Mouse (Mus musculus) right cerebral cortex, postnatal 36 days (tissue): ENCODE results near the gene Wdr11.
A peak's percentile ranks its signal among the peaks of the same experiment; 100 is the strongest.

ENCODE experiments used
- DNase-seq, 2 experiments: peaks; one replicate each; pipeline ENCODE4 v3.0.0; 2022; ENCODE audit warnings: low spot score in 2 of 2, mixed read lengths in 1 of 2

Wdr11 gene

GRCm38 (mm10) chr7:129652901-129653460 is 61.3 kb downstream of the Wdr11 start:
- DNase-seq, result peak in 1 of 2 experiments; percentile 50

GRCm38 (mm10) chr7:129653791-129654271 is 62.2 kb downstream of the Wdr11 start:
- DNase-seq, result peak; percentile 45 to 66

- DNase-seq, result no peak
These were observed 63.3 kb downstream of the Wdr11 start for GRCm38 (mm10) chr7:129654923-129655322.

GRCm38 (mm10) chr7:129655604-129656226 is 64.1 kb downstream of the Wdr11 start:
- DNase-seq, result no peak

DNA sequence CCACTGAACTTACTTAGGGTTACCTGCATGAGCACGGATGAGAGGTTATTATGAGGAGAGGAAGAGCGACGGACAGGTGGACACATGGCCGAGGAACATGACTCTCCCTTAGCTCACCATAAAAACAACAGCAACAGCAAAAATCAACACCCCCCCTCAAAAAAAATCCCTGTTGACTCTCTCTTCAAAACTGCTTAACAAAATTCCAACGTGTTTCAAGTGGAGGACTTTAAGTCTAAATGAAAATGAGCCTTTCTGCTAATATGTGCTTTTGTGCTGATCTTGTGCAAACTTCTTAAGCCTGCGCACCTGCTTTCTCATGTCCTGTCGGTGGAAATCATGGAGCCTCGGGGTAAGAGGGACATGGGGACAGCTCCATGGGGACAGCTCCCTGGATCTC is 66.2 kb downstream of the Wdr11 start:
- no peak for DNase-seq

DNA sequence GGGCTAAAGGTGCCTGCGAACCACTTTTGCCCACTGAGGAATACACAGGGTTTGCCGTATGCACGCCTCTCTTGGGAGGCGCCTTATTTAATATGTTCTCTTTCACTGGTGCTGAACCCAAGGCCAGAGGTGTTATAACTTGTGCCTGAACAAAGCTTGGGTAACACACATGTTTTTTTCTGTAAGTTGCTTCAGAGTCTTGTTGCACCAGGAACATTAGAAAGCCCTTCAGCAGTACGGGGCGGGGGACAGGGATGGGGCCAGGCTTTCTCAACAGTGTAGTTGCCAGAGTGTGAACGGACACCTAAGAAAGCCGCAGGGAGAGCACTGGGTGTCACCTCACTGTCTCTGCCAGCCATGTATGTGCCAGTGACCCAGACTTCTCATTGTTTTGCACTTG is 68.1 kb downstream of the Wdr11 start:
- DNase-seq, result no peak

DNA sequence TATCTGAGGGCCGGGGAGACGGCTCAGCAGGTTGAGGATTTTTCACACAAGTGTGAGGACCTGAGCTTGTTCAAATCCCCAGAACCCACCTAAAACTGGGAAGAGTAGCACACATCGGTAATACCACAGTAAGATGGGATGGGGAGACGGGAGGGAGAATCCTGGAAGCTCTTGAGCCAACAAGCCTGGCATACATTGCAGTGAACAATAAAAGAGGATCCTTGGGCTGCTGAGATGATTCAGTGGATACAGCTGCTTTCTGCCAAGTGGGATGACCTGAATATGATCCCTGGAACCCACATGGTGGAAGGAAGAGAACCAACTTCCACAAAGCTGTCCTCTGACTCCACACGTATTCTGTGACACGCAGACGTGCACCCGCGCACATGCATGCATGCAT is 68.9 kb downstream of the Wdr11 start:
- DNase-seq, result no peak

GRCm38 (mm10) chr7:129662051-129662789 is 70.6 kb downstream of the Wdr11 start:
- no peak for DNase-seq

GRCm38 (mm10) chr7:129663781-129664505 is 72.3 kb downstream of the Wdr11 start:
- DNase-seq, result no peak

GRCm38 (mm10) chr7:129665411-129665810 is 73.7 kb downstream of the Wdr11 start:
- DNase-seq, result no peak

DNA sequence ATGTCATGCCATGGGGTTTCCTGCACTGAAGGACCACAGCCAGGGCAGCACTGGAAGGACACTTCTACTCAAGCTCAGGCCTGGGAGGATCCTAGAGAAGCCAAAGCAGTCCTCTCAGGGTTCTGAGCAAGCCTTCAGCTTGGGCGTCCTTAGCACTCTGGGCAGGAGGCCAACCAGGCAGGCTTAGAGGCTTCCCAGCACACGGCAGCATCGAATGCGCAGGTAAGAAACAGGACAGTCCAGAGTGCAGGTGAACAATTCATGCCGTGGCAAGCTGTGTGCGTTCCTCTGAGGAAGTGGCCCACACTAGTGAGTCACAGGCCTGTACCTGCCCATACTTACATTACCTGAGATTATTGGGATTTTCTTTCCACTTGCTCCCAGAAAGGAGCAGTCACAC is 74.3 kb downstream of the Wdr11 start:
- DNase-seq, result no peak

DNA sequence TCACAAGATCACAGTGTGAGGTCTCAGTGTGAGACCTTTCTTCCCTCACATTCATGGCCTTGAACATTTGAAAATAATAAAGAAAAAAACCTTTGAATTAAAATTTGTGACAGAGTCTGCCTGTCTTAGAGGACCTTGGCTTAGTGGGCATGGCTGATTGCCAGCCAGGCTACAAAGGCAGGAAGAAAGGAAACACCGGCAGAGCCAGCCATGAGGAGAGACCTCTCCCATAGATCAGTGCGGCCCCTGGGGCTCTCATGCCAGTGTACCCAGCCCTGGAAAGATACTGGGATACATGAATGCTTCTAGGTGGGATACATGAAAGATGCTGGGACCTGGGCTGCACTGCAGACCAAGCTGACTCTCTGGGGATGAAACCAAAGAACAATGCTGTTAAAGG is 74.9 kb downstream of the Wdr11 start:
- DNase-seq, result no peak

GRCm38 (mm10) chr7:129670280-129670679 is 78.6 kb downstream of the Wdr11 start:
- DNase-seq, result no peak

DNA sequence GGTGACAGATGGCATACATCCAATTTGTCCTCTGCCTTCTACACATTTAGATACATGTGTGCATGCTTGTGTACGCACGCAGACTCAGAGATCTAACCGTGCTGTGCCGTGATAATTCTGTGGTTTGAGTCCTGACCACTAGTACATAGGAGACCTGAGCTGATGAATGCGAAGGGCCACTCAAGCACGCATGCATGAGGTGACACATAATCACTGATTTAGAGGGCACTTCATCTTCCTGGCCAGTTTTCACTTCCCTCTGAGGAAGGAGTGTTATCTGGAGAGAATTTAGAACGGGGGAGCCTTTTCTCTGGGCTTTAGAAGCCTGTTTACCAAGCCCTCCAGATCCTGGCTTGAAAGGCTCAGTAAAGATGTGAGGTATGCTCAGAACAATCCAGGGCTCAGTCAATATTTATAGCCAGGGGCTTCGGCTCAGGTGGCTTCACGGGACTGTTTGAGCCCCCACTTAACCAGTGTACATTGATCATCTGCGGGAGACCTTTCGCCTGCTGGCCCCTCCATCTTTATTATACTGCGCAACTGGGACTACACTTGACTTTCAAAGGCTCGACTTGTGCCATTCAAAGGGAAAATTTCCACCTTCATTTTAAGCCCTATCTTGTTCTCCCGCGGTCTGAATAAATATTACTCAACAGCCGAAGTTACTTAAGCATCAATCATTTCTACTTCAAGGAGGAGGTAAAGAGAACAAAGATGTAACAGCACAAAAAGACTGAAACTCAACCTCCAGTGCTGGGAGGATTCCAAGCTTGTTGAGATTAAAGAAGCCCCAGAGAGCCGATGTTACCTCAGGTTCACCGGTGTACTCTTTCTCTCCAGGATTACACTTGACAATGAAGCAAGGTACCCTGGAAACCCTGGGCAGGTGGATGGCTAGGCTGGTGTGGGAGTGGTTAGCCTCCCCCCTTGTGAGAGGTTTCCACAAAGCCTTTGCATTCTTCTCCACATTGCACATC is 80.3 kb downstream of the Wdr11 start:
- DNase-seq, result no peak

GRCm38 (mm10) chr7:129673776-129674175 is 82.1 kb downstream of the Wdr11 start:
- DNase-seq, result no peak

DNA sequence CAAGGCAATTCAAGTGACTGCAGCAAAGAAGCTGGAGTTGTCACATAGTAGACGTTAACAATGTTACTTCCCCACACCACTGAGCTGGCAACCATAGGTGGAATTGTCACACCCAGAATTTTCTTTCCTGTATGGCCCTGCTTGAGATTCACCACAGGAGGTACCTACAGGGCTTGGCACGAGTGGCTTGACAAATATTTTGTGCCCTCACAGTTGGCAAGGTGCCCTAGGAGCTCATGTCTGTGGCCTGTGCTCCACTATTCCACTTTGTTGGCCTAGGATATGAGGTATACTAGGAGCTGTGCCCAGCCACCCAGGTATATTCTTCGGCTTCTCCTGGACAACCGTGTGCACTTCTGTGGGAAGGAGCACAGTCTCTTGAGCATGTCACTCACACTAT is 82.9 kb downstream of the Wdr11 start:
- DNase-seq, result no peak

DNA sequence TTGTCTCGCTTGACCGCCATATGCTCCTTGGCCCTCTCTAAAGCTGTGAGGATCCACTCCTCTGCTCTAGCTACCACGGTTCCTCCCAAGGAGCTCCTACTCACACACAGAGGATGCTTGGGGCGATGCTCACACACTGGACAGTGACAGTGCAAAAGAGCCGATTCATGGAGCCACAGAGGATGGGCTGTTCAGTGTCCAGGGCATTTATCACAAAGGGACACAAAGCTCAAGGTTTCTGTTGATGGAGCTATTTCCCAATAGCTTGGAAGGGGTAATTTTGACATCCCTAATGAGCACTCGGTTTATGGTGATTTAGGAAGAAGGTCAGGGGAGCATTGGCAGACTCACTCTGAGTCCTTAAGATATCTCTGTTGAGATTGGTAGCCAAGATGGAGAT is 84.2 kb downstream of the Wdr11 start:
- DNase-seq, result no peak

- DNase-seq, result no peak
These were observed 85.5 kb downstream of the Wdr11 start for GRCm38 (mm10) chr7:129677141-129677540.

- DNase-seq, result no peak
These were observed 86.8 kb downstream of the Wdr11 start for GRCm38 (mm10) chr7:129678431-129678830.

DNA sequence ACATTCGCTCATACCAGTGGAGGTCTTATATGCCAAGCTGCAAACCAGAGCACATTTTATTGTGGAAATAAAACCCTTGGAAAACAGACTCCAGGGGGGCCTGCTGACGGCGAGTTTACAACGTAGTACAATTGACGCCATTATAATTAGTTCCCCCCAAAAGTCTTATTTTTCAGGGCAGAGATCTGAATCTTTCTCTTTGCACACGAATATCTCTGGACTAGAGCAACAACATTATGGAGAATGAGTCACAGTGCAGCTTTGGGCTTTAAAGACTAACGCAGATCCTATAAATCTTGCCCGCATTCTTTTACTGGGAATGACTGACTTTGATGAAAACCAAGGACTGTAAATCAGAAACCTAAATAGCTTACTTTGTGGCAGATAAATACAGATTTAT is 87.3 kb downstream of the Wdr11 start:
- DNase-seq, result no peak

DNA sequence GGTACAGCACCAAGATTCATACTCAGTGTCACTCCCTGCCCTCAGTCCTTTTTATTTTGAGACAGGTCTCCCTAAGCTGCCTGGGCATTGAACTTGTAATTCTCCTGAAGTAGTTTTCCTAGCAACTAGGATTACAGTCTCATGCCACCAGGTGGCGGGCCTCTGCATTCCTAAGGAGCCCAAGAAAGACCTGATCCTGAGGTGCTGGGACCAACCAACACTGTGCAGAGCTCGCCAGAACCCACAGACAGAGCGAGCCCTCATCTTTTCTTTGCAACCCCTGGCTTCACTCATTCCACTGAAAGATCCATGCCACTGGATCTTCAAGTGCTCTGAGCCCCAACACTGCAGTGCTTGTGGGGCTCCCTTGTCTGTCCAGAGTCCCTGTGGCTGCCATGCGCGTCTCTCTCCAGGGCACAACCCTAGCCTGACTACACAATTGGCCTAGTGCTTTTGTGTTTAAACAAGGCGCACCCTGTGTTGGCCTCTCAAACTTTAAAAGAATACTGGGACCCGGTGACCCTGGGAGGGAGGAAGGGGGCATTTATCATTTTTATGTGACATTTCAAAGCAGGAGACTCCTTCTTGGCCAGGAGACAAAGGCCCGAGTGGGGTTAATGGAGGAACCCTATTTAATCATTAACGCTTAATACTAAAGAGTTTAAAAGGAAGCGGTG is 89.0 kb downstream of the Wdr11 start:
- no peak for DNase-seq
